Mouse (Mus musculus): ENCODE data around the gene Osbpl6. TPM values are rescaled to one million over a fixed set of nuclear protein-coding genes. Genes with fewer than 3 reads are reported as not detected.
A peak's percentile ranks its signal among the peaks of the same experiment; 100 is the strongest.

Gene Osbpl6
- total and polyA plus RNA-seq, 2 experiments from 2014 or later, result 30.9 to 37.8 TPM

GRCm38 (mm10) chr2:76400178-76400577 lies 6.1 kb upstream of the Osbpl6 start:
- DNase-seq (ENCODE audit: low spot score) (no peak), ATAC-seq (no peak)
- Histone ChIP-seq H3K27me3 (ENCODE audit: insufficient read depth, low read length) (no peaks in the 10 kb centered on the region; the same call in 1 of the 2 replicates), H3K4me1 (ENCODE audit: insufficient read depth, low read length) (0 out of 2 replicates have a peak, but pooled peaks cover under 1% of the 10 kb centered on the region), H3K4me3 (ENCODE audit: low read length) (no peak overlapping the region), H3K4me2 (ENCODE audit: low read depth, low read length) (no peak overlapping the region), H3K9ac (replicated peaks; ENCODE audit: low read length) (no peak overlapping the region), H3K36me3 (ENCODE audit: insufficient read depth, low read length) (no peaks in the 10 kb centered on the region), H3K9me3 (ENCODE audit: low read length) (no peaks in the 10 kb centered on the region), H3K27ac (no peak overlapping the region)
- no peak for TF ChIP-seq CTCF (IDR thresholded peaks at IDR 0.05; ENCODE audit: low read depth)

- DNase-seq (ENCODE audit: low spot score) (peak; percentile 61), ATAC-seq (peak; percentile 33)
- 2% methylated on average over 15 of the region's 15 CpGs for WGBS
- no peaks in the 10 kb centered on the region for H3K36me3 ChIP-seq (ENCODE audit: insufficient read depth, low read length)
- TF ChIP-seq CTCF (IDR thresholded peaks at IDR 0.05; ENCODE audit: low read depth), result no peak
- no peaks in the 10 kb centered on the region; the same call in 1 of the 2 replicates for H3K27me3 ChIP-seq (ENCODE audit: insufficient read depth, low read length)
- H3K27ac ChIP-seq, result peak overlapping the region; percentile 91
- peaks cover 7% of the 10 kb centered on the region; the same call in 1 of the 2 replicates for H3K4me1 ChIP-seq (ENCODE audit: insufficient read depth, low read length)
- H3K9me3 ChIP-seq (ENCODE audit: low read length), result no peaks in the 10 kb centered on the region
- peak overlapping the region; percentile 90 for H3K9ac ChIP-seq (replicated peaks; ENCODE audit: low read length)
- peak overlapping the region; percentile 92 for H3K4me2 ChIP-seq (ENCODE audit: low read depth, low read length)
- H3K4me3 ChIP-seq (ENCODE audit: low read length), result peak overlapping the region; percentile 84
Measured at GRCm38 (mm10) chr2:76405596-76406150, 635 bp upstream of the Osbpl6 start.

- no peak for TF ChIP-seq CTCF (IDR thresholded peaks at IDR 0.05; ENCODE audit: low read depth)
- no peaks in the 10 kb centered on the region for H3K36me3 ChIP-seq (ENCODE audit: insufficient read depth, low read length)
- peaks cover 7% of the 10 kb centered on the region; the same call in 1 of the 2 replicates for H3K4me1 ChIP-seq (ENCODE audit: insufficient read depth, low read length)
- H3K4me2 ChIP-seq (ENCODE audit: low read depth, low read length), result peak overlapping the region; percentile 92
- peak; percentile 74 for ATAC-seq
- peak; percentile 80 for DNase-seq (ENCODE audit: low spot score)
- peak overlapping the region; percentile 91 for H3K27ac ChIP-seq
- WGBS, result under 1% methylated on average over 48 of the region's 49 CpGs
- peak overlapping the region; percentile 90 for H3K9ac ChIP-seq (replicated peaks; ENCODE audit: low read length)
- H3K27me3 ChIP-seq (ENCODE audit: insufficient read depth, low read length), result no peaks in the 10 kb centered on the region; the same call in 1 of the 2 replicates
- H3K4me3 ChIP-seq (ENCODE audit: low read length), result peak overlapping the region; percentile 84
- H3K9me3 ChIP-seq (ENCODE audit: low read length), result no peaks in the 10 kb centered on the region
Measured at GRCm38 (mm10) chr2:76406937-76407441, 681 bp downstream of the Osbpl6 start.

GRCm38 (mm10) chr2:76409526-76409925 lies 3.2 kb downstream of the Osbpl6 start:
- ATAC-seq, result no peak
- no peak for DNase-seq (ENCODE audit: low spot score)
- H3K9me3 ChIP-seq (ENCODE audit: low read length), result no peaks in the 10 kb centered on the region
- no peak overlapping the region for H3K27ac ChIP-seq
- no peaks in the 10 kb centered on the region for H3K36me3 ChIP-seq (ENCODE audit: insufficient read depth, low read length)
- no peak for TF ChIP-seq CTCF (IDR thresholded peaks at IDR 0.05; ENCODE audit: low read depth)
- H3K4me2 ChIP-seq (ENCODE audit: low read depth, low read length), result no peak overlapping the region
- no peak overlapping the region for H3K4me3 ChIP-seq (ENCODE audit: low read length)
- H3K27me3 ChIP-seq (ENCODE audit: insufficient read depth, low read length), result no peaks in the 10 kb centered on the region
- H3K4me1 ChIP-seq (ENCODE audit: insufficient read depth, low read length), result peaks cover 7% of the 10 kb centered on the region; the same call in 1 of the 2 replicates
- H3K9ac ChIP-seq (replicated peaks; ENCODE audit: low read length), result no peak overlapping the region
- 81% methylated on average over 1 of the region's 1 CpGs for WGBS

DNA sequence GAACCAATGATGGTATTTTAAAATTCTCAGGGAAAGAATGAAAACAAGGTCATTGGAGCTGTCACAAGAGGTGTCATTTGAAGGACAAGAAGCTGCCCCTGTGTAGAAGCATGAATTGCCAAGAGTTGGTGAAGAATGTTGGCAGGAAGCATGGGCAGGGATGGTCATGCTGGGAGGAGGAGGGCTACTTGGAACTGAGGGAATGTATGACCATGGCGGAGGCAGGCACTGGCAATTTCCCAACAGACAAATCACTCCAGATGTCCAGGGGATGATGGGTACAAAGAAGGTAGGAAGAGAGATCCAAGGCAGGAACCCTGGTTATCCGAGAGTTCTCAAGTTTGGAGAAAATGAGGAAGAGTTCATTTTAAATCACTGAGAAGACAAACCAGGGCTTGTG lies 3.7 kb downstream of the Osbpl6 start:
- Histone ChIP-seq H3K4me3 (ENCODE audit: low read length) (no peak overlapping the region), H3K27ac (no peak overlapping the region), H3K36me3 (ENCODE audit: insufficient read depth, low read length) (no peaks in the 10 kb centered on the region), H3K4me1 (ENCODE audit: insufficient read depth, low read length) (peaks cover 7% of the 10 kb centered on the region; the same call in 1 of the 2 replicates), H3K4me2 (ENCODE audit: low read depth, low read length) (no peak overlapping the region), H3K9ac (replicated peaks; ENCODE audit: low read length) (no peak overlapping the region), H3K9me3 (ENCODE audit: low read length) (no peaks in the 10 kb centered on the region), H3K27me3 (ENCODE audit: insufficient read depth, low read length) (no peaks in the 10 kb centered on the region)
- ATAC-seq, result no peak
- 60% methylated on average over 2 of the region's 2 CpGs for WGBS
- no peak for TF ChIP-seq CTCF (IDR thresholded peaks at IDR 0.05; ENCODE audit: low read depth)
- no peak for DNase-seq (ENCODE audit: low spot score)

GRCm38 (mm10) chr2:76412924-76413323 lies 6.6 kb downstream of the Osbpl6 start:
- WGBS, result 72% methylated on average over 2 of the region's 2 CpGs

More at GRCm38 (mm10) chr2:76412924-76413323, 6.6 kb downstream of the Osbpl6 start:
- Histone ChIP-seq H3K9me3 (ENCODE audit: low read length) (no peaks in the 10 kb centered on the region), H3K27ac (no peak overlapping the region), H3K4me3 (ENCODE audit: low read length) (no peak overlapping the region), H3K4me1 (ENCODE audit: insufficient read depth, low read length) (no peaks in the 10 kb centered on the region), H3K9ac (replicated peaks; ENCODE audit: low read length) (no peak overlapping the region), H3K4me2 (ENCODE audit: low read depth, low read length) (no peak overlapping the region), H3K36me3 (ENCODE audit: insufficient read depth, low read length) (no peaks in the 10 kb centered on the region), H3K27me3 (ENCODE audit: insufficient read depth, low read length) (no peaks in the 10 kb centered on the region)
- ATAC-seq (no peak), DNase-seq (ENCODE audit: low spot score) (no peak)
- TF ChIP-seq CTCF (IDR thresholded peaks at IDR 0.05; ENCODE audit: low read depth), result no peak
